Comparison of ENCODE assay signal across 17 mouse cellular contexts in genomic region chr5:137134959-137135358, GRCm38 (mm10). TPM values are rescaled to one million over a fixed set of nuclear protein-coding genes. Genes with fewer than 3 reads are reported as not detected.
DNase-seq lines count a peak whose midpoint lies in the region; ATAC-seq and TF ChIP-seq lines count a peak whose summit lies in the region.
"Had no signal": no experiment of that assay in that cellular context is flagged by ENCODE, and none has a peak within 500 bp of the region (broad histone marks: within the 10 kb centered on the region; RNA-seq: fewer than 3 reads in every experiment).

No protein-coding gene starts in this region.

- H3K9me3 ChIP-seq in MEL (replicated peaks; ENCODE audit: insufficient read depth, low read length), result no peaks in the 10 kb centered on the region
- no peaks in the 10 kb centered on the region for H3K9me3 ChIP-seq in embryonic facial prominence, embryonic 11.5 days (replicated peaks; ENCODE audit: control insufficient read depth, low read length)
- H3K9me3 ChIP-seq: neural tube, embryonic 13.5 days had no signal

- no peaks in the 10 kb centered on the region for H3K36me3 ChIP-seq in MEL (ENCODE audit: control insufficient read depth in 1 of 2, insufficient read depth in 2 of 2, low read length in 2 of 2)
- H3K36me3 ChIP-seq in embryonic facial prominence, embryonic 11.5 days (replicated peaks; ENCODE audit: control insufficient read depth, insufficient read depth, low read depth, low read length), result no peaks in the 10 kb centered on the region
- H3K36me3 ChIP-seq: midbrain, embryonic 13.5 days; neural tube, embryonic 13.5 days had no signal

- no peak for TF ChIP-seq RAD21 in MEL (IDR thresholded peaks at IDR 0.05; ENCODE audit: low read depth, low read length)

- WGBS in embryonic facial prominence, embryonic 11.5 days, result 26% methylated on average over 11 of the region's 11 CpGs

- no peak for TF ChIP-seq EP300 in MEL (IDR thresholded peaks at IDR 0.05; ENCODE audit: low read depth in 1 of 2, low read length in 2 of 2)

- no peak overlapping the region for H3K27ac ChIP-seq in MEL (ENCODE audit: control insufficient read depth, low read depth, low read length)
- no peak overlapping the region for H3K27ac ChIP-seq in embryonic facial prominence, embryonic 11.5 days (replicated peaks; ENCODE audit: low read depth, low read length)
- H3K27ac ChIP-seq: hindbrain, postnatal 0 days; midbrain, embryonic 13.5 days; neural tube, embryonic 13.5 days had no signal

- TF ChIP-seq POLR2A in MEL (IDR thresholded peaks at IDR 0.05; ENCODE audit: control insufficient read depth in 1 of 2, insufficient read depth in 1 of 2, low read depth in 1 of 2, low read length in 2 of 2, poor library complexity in 1 of 2), result no peak

- 0 out of 6 replicates have a peak, but pooled peaks of 1 of the 3 experiments have one; percentile 0 for TF ChIP-seq CTCF in MEL (IDR thresholded peaks at IDR 0.05 in 2 of 3, conservative IDR thresholded peaks at IDR 0.05 in 1 of 3; ENCODE audit: control insufficient read depth in 1 of 3, insufficient read depth in 1 of 3, low read depth in 2 of 3, low read length in 3 of 3, poor library complexity in 1 of 3, severe bottlenecking in 1 of 3)

- no peak for ATAC-seq in embryonic facial prominence, embryonic 11.5 days (replicated peaks; ENCODE audit: insufficient number of reproducible peaks, low FRiP score, low TSS enrichment, low read depth)
- no peak for ATAC-seq in inflammation-experienced regulatory T-cells, adult 6 months
- ATAC-seq: forebrain, embryonic 16.5 days; hindbrain, postnatal 0 days; midbrain, embryonic 13.5 days had no signal

- peak; percentile 75 for DNase-seq in adrenal gland, postnatal 14 days
- no peak for DNase-seq in adrenal gland, adult 18-20 months (ENCODE audit: low spot score in 2 of 2)
- peak; percentile 85 to 86 for DNase-seq in kidney, postnatal 4 days
- DNase-seq in kidney, adult 11 months, result no peak
- peak; percentile 59 for DNase-seq in MEL (ENCODE audit: low read depth, low spot score)
- peak; percentile 59 for DNase-seq in embryonic facial prominence, embryonic 11.5 days (ENCODE audit: low spot score)
- DNase-seq in c-Kit-positive CD71-positive TER-119-positive erythroid progenitor cells, embryonic 14.5 days (ENCODE audit: low spot score), result no peak
- DNase-seq: cerebellum, postnatal 14 days had no signal

- no peak overlapping the region for H3K4me3 ChIP-seq in MEL (ENCODE audit: control insufficient read depth in 1 of 2, insufficient read depth in 1 of 2, low read depth in 2 of 2, low read length in 2 of 2)
- no peak overlapping the region for H3K4me3 ChIP-seq in embryonic facial prominence, embryonic 11.5 days (ENCODE audit: low read depth, low read length)
- H3K4me3 ChIP-seq: midbrain, embryonic 13.5 days; neural tube, embryonic 13.5 days had no signal

- H3K9ac ChIP-seq in MEL (ENCODE audit: control insufficient read depth, low read depth, low read length, poor library complexity, severe bottlenecking), result no peak overlapping the region
- H3K9ac ChIP-seq in embryonic facial prominence, embryonic 11.5 days (replicated peaks; ENCODE audit: low read length), result no peak overlapping the region
- H3K9ac ChIP-seq: midbrain, embryonic 13.5 days; neural tube, embryonic 13.5 days had no signal

- H3K4me1 ChIP-seq in MEL (ENCODE audit: control insufficient read depth in 1 of 2, insufficient read depth in 2 of 2, low read length in 2 of 2), result no peaks in the 10 kb centered on the region
- H3K4me1 ChIP-seq in embryonic facial prominence, embryonic 11.5 days (ENCODE audit: control insufficient read depth, insufficient read depth, low read length), result no peaks in the 10 kb centered on the region
- H3K4me1 ChIP-seq: midbrain, embryonic 13.5 days; neural tube, embryonic 13.5 days had no signal

- H3K27me3 ChIP-seq in MEL (ENCODE audit: control insufficient read depth in 1 of 2, insufficient read depth in 2 of 2, low read length in 2 of 2), result no peaks in the 10 kb centered on the region
- H3K27me3 ChIP-seq in embryonic facial prominence, embryonic 11.5 days (ENCODE audit: control insufficient read depth, insufficient read depth, low read length), result no peaks in the 10 kb centered on the region
- H3K27me3 ChIP-seq: neural tube, embryonic 13.5 days had no signal

- H3K79me2 ChIP-seq in MEL (ENCODE audit: control insufficient read depth, insufficient read depth, low read length, poor library complexity), result no peaks in the 10 kb centered on the region

- H3K4me2 ChIP-seq in embryonic facial prominence, embryonic 11.5 days (ENCODE audit: low read depth, low read length), result no peak overlapping the region
- H3K4me2 ChIP-seq: midbrain, embryonic 13.5 days; neural tube, embryonic 13.5 days had no signal

TF ChIP-seq in MEL, 35 proteins besides CTCF, POLR2A, EP300 and RAD21:
- TF ChIP-seq ZMIZ1 (IDR thresholded peaks at IDR 0.05; ENCODE audit: low read depth, low read length), result no peak
- TF ChIP-seq SIN3A (IDR thresholded peaks at IDR 0.05; ENCODE audit: low read length), result peak; percentile 44; the same call in 1 of the 2 replicates
- TF ChIP-seq MXI1 (IDR thresholded peaks at IDR 0.05; ENCODE audit: low read depth, low read length), result peak; percentile 62
TF ChIP-seq in MEL: peak in this region for 2.

RNA-seq across cellular contexts. Expression of gene Muc3, which starts 14.2 kb away (rescaled TPM):
- total RNA-seq in adrenal gland, postnatal 14 days (2021), result not detected in 2 replicates
- not detected for total RNA-seq in adrenal gland, adult 18-20 months (2021)
- total RNA-seq in MEL (2012; rRNA removed), result not detected in 2 replicates
- not detected for polyA plus RNA-seq in MEL (2012; ENCODE audit: insufficient read depth in 1 of 2, insufficient read length in 2 of 2, low read depth in 1 of 2, low replicate concordance in 2 of 2, missing spikeins in 1 of 2)
- not detected in 2 replicates for polyA plus RNA-seq in embryonic facial prominence, embryonic 11.5 days (2014; fragmentation: Nextera tagmentation; extraction: Ambion mirVana)
- polyA plus RNA-seq in inflammation-experienced regulatory T-cells, adult 6 months (2017; shearing (Covaris generic)), result not detected
- total RNA-seq: gastrocnemius, postnatal 4 days; hindbrain, postnatal 0 days; layer of hippocampus, adult 18-20 months; left cerebral cortex, postnatal 14 days had no signal
- polyA plus RNA-seq: forebrain, embryonic 16.5 days; hindbrain, postnatal 0 days; liver, embryonic 16.5 days; midbrain, embryonic 13.5 days; neural tube, embryonic 13.5 days had no signal

RNA-seq across cellular contexts. Expression of gene Trim56, which starts 18.9 kb away (rescaled TPM):
- 38.1 and 39.8 TPM in 2 replicates for total RNA-seq in adrenal gland, postnatal 14 days (2021)
- total RNA-seq in adrenal gland, adult 18-20 months (2021), result 10 to 100 TPM; 39.1 to 42.2 TPM
- total RNA-seq in MEL (2012; rRNA removed), result 19.7 and 21.8 TPM in 2 replicates
- 10 to 100 TPM; 22.8 to 75.8 TPM for polyA plus RNA-seq in MEL (2012; ENCODE audit: insufficient read depth in 1 of 2, insufficient read length in 2 of 2, low read depth in 1 of 2, low replicate concordance in 2 of 2, missing spikeins in 1 of 2)
- 3.6 and 4.6 TPM in 2 replicates for polyA plus RNA-seq in embryonic facial prominence, embryonic 11.5 days (2014; fragmentation: Nextera tagmentation; extraction: Ambion mirVana)
- 10 to 100 TPM; 12.2 to 16.5 (median 15.0) TPM for polyA plus RNA-seq in inflammation-experienced regulatory T-cells, adult 6 months (2017; shearing (Covaris generic))

Comparison
In these comparisons a context has a peak if more than half of its experiments do, and no peak if none do; other contexts are left out.
1. DNase-seq: peak in adrenal gland, postnatal 14 days (single experiment), kidney, postnatal 4 days (2 of 2), MEL (single experiment) and embryonic facial prominence, embryonic 11.5 days (single experiment); none in adrenal gland, adult 18-20 months (0 of 2), kidney, adult 11 months (single experiment) and c-Kit-positive CD71-positive TER-119-positive erythroid progenitor cells, embryonic 14.5 days (single experiment).